Mouse (Mus musculus) megakaryocyte, embryonic 14.5 days (primary cell): ENCODE data around the gene Il1a. TPM values are rescaled to one million over a fixed set of nuclear protein-coding genes. Genes with fewer than 3 reads are reported as not detected.

Experiments
- H3K27me3 ChIP-seq: replicated peaks from 2 replicates; pipeline ENCODE3; 2012; ENCODE audit warnings: inconsistent platforms
- H3K36me3 ChIP-seq: replicated peaks from 2 replicates; pipeline ENCODE3; 2012; ENCODE audit warnings: low read length, inconsistent platforms, mixed read lengths
- H3K4me1 ChIP-seq: 2 replicates; pipeline ENCODE4 v1.6.1; 2012; ENCODE audit warnings: inconsistent platforms
- H3K4me3 ChIP-seq: replicated peaks from 2 replicates; pipeline ENCODE3; 2012; ENCODE audit warnings: moderate library complexity, mild to moderate bottlenecking, inconsistent platforms
- H3K9me3 ChIP-seq: 2 replicates; pipeline ENCODE4 v1.6.1; 2012; ENCODE audit warnings: inconsistent platforms
- FLI1 ChIP-seq: IDR thresholded peaks from 2 replicates; pipeline ENCODE4 v1.6.1; 2012; ENCODE audit warnings: low read length, inconsistent platforms, mixed read lengths
- GATA1 ChIP-seq: IDR thresholded peaks from 3 replicates; pipeline ENCODE4 v1.6.1; 2012; ENCODE audit warnings: mixed read lengths, low read length, inconsistent platforms, borderline replicate concordance
- polyA plus RNA-seq: library from polyadenylated mRNA; stranded (reverse); fragments of >175 nt; gene quantifications from 2 replicates; pipeline ENCODE4 v1.2.3, GENCODE M21; 2012; ENCODE audit warnings: low replicate concordance; ENCODE audit not compliant: insufficient read depth

Gene Il1a
- polyA plus RNA-seq, 1 experiment, result 1.3 TPM

- TF ChIP-seq FLI1 (no peak), GATA1 (no peak)
- no peaks in the 10 kb centered on the region for H3K27me3 ChIP-seq
- peaks cover 3% of the 10 kb centered on the region; the same call in 1 of the 2 replicates for H3K9me3 ChIP-seq
- H3K4me3 ChIP-seq, result no peak overlapping the region
- H3K4me1 ChIP-seq, result peaks cover 27% of the 10 kb centered on the region
- H3K36me3 ChIP-seq, result peaks cover 84% of the 10 kb centered on the region
These were observed 40.6 kb downstream of the Il1a start for GRCm38 (mm10) chr2:129269161-129269643.

DNA sequence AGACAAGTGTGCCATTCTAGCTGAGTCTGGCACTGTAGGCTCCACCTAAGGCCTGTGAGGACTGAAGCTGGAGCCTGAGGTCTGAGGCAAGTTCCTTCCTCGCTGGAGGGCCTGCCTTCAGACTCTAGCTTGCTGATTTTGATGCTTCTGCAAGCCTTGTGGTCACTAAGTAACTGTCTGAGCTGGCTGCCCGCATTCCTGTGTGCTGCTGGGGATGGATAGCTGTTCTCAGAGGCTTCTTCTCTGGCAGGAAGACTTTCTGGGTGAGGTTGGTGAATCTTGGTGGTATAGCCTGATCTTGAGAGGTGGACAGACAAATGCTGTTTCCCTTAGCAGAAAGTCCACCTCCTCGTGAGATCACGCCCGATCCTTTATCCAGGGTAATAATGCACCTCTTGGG is 42.0 kb downstream of the Il1a start:
- Histone ChIP-seq H3K4me1 (peaks cover 34% of the 10 kb centered on the region), H3K4me3 (no peak overlapping the region), H3K27me3 (no peaks in the 10 kb centered on the region), H3K36me3 (peaks cover 69% of the 10 kb centered on the region), H3K9me3 (peaks cover 3% of the 10 kb centered on the region; the same call in 1 of the 2 replicates)
- TF ChIP-seq FLI1 (no peak), GATA1 (no peak)

- peaks cover 49% of the 10 kb centered on the region for H3K4me1 ChIP-seq
- peak overlapping the region; percentile 23 for H3K4me3 ChIP-seq
These were observed 44.5 kb downstream of the Il1a start for GRCm38 (mm10) chr2:129265316-129265715.

GRCm38 (mm10) chr2:129263073-129263472 is 46.7 kb downstream of the Il1a start:
- H3K27me3 ChIP-seq, result peaks cover 2% of the 10 kb centered on the region
- peaks cover 26% of the 10 kb centered on the region for H3K36me3 ChIP-seq
- peaks cover 3% of the 10 kb centered on the region; the same call in 1 of the 2 replicates for H3K9me3 ChIP-seq
- TF ChIP-seq GATA1 (no peak), FLI1 (no peak)
- H3K4me1 ChIP-seq, result peaks cover 71% of the 10 kb centered on the region
- H3K4me3 ChIP-seq, result no peak overlapping the region

More at GRCm38 (mm10) chr2:129265316-129265715, 44.5 kb downstream of the Il1a start:
- H3K9me3 ChIP-seq, result peaks cover 3% of the 10 kb centered on the region; the same call in 1 of the 2 replicates
- H3K36me3 ChIP-seq, result peaks cover 49% of the 10 kb centered on the region
- no peaks in the 10 kb centered on the region for H3K27me3 ChIP-seq
- no peak for TF ChIP-seq FLI1
- TF ChIP-seq GATA1, result no peak

DNA sequence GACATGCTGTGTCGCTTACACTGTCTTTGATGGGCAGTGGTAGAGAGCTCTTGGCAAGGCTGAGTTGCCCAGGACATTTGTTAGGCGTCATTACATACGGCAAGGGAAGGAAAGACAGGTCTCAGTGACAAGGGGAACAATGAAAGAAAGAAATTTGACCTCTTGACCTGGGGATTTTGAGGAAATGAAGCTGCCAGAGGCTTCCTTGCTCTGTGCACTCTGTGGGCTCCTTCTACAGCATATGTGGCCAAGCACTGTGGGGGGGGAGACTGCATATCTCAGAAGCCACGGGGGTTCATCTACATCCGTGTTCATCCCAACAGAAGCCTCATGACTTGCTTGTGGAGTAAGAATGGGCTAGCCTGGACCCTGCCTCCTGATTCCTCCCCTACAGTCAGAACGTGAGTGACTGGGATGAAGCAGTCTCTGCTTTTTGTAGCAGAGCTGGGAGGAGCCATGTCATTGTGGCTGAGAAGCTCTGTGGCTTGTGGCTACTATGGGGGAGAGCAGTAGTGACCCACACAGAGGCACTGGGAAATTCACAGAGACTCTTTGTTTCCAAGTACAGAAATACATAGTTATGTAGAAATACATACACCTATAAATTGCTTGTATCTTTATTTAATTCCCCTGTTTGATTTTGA is 48.5 kb downstream of the Il1a start:
- H3K4me3 ChIP-seq, result peak overlapping the region; percentile 82
- H3K4me1 ChIP-seq, result peaks cover 81% of the 10 kb centered on the region
- 0 out of 2 replicates have a peak, but pooled peaks cover under 1% of the 10 kb centered on the region for H3K9me3 ChIP-seq
- TF ChIP-seq GATA1, result no peak
- TF ChIP-seq FLI1, result no peak
- H3K27me3 ChIP-seq, result peaks cover 2% of the 10 kb centered on the region
- H3K36me3 ChIP-seq, result peaks cover 8% of the 10 kb centered on the region

DNA sequence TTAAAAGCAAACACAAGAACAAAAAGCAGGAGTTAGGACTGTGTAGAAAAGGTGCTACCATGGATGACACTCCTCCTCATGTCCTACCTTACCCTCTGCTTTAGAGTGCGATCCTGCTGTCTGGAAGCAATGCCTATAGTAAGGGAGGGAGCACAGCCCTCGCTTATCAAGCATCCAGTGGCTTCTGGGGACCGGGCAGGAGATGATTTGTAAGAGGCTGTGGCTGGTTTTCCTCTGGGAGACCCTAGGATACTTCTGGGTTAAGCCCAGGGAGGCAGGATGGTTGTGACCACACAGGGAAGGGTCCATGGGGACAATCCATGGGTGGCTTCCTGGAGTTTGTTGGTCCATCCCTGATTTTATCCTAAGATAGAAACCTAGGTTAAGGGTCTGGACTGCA is 49.1 kb downstream of the Il1a start:
- Histone ChIP-seq H3K36me3 (peaks cover 5% of the 10 kb centered on the region), H3K4me1 (peaks cover 87% of the 10 kb centered on the region), H3K9me3 (no peaks in the 10 kb centered on the region), H3K27me3 (peaks cover 2% of the 10 kb centered on the region), H3K4me3 (peak overlapping the region; percentile 77)
- TF ChIP-seq GATA1 (no peak), FLI1 (no peak)

- peak overlapping the region; percentile 56 for H3K4me3 ChIP-seq
- H3K36me3 ChIP-seq, result no peaks in the 10 kb centered on the region
- H3K9me3 ChIP-seq, result no peaks in the 10 kb centered on the region
- TF ChIP-seq FLI1, result no peak
- no peak for TF ChIP-seq GATA1
- H3K27me3 ChIP-seq, result peaks cover 2% of the 10 kb centered on the region
- H3K4me1 ChIP-seq, result peaks cover 77% of the 10 kb centered on the region
These were observed 51.1 kb downstream of the Il1a start for GRCm38 (mm10) chr2:129258475-129259211.

DNA sequence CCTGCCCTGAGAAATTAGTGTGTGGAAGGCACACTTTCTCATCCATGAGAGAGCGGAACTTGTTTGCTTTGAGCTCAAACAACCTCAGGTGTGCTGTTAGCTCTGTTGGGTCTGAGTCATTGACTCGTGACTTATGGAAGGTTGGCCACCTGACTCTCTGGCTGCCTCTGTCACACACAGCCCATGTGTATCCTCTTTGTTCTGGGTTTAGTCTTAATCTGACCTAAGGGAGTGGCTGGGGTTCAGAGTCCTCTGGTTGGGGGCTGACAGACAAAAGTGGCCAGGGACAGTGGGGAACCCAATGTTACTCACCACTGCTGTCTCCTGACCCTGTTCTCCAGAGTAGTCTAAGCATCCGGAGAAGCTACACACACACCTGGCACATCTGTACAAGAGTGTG is 51.7 kb downstream of the Il1a start:
- TF ChIP-seq GATA1, result no peak
- no peak for TF ChIP-seq FLI1
- Histone ChIP-seq H3K4me1 (peaks cover 74% of the 10 kb centered on the region), H3K36me3 (no peaks in the 10 kb centered on the region), H3K9me3 (no peaks in the 10 kb centered on the region), H3K27me3 (peaks cover 2% of the 10 kb centered on the region), H3K4me3 (no peak overlapping the region)

GRCm38 (mm10) chr2:129256006-129256405 is 53.8 kb downstream of the Il1a start:
- Histone ChIP-seq H3K36me3 (no peaks in the 10 kb centered on the region), H3K27me3 (peaks cover 6% of the 10 kb centered on the region), H3K9me3 (no peaks in the 10 kb centered on the region), H3K4me3 (no peak overlapping the region), H3K4me1 (peaks cover 67% of the 10 kb centered on the region)
- no peak for TF ChIP-seq FLI1
- no peak for TF ChIP-seq GATA1

GRCm38 (mm10) chr2:129254076-129254475 is 55.7 kb downstream of the Il1a start:
- TF ChIP-seq FLI1, result no peak
- TF ChIP-seq GATA1, result no peak
- Histone ChIP-seq H3K27me3 (peaks cover 4% of the 10 kb centered on the region), H3K9me3 (no peaks in the 10 kb centered on the region), H3K4me3 (no peak overlapping the region), H3K36me3 (no peaks in the 10 kb centered on the region), H3K4me1 (peaks cover 50% of the 10 kb centered on the region)
